Mouse (Mus musculus) forebrain, embryonic 14.5 days (tissue): ENCODE data around the gene Dab2. TPM values are rescaled to one million over a fixed set of nuclear protein-coding genes. Genes with fewer than 3 reads are reported as not detected.

Experiments
- ATAC-seq: fragments of 200-750 bp; cut with Nextera tagmentation; 2 replicates; pipeline ENCODE4 v1.8.0; 2017; ENCODE audit warnings: mild to moderate bottlenecking, moderate library complexity
- DNase-seq: peaks from one replicate; pipeline ENCODE4 v3.0.0-alpha.2; 2015; ENCODE audit warnings: low spot score
- H3K27ac ChIP-seq: fragments of 300-500 bp; sonication (generic); 2 replicates; pipeline ENCODE4 v1.5.1; 2014; ENCODE audit warnings: low read depth, mild to moderate bottlenecking, control low read depth, low read length, moderate library complexity
- H3K27me3 ChIP-seq: fragments of 300-500 bp; sonication (generic); replicated peaks from 2 replicates; pipeline ENCODE4 v1.6.1; 2014; ENCODE audit warnings: low read length, control low read depth, mixed read lengths; ENCODE audit not compliant: control insufficient read depth, insufficient read depth
- H3K36me3 ChIP-seq: fragments of 300-500 bp; sonication (generic); 2 replicates; pipeline ENCODE4 v1.6.1; 2014; ENCODE audit warnings: low read length, control low read depth; ENCODE audit not compliant: control insufficient read depth, insufficient read depth
- H3K4me1 ChIP-seq: fragments of 300-500 bp; sonication (generic); 2 replicates; pipeline ENCODE4 v1.6.1; 2014; ENCODE audit warnings: antibody characterized with exemption, low read length, control low read depth; ENCODE audit not compliant: control insufficient read depth, insufficient read depth
- H3K4me2 ChIP-seq: fragments of 300-500 bp; sonication (generic); 2 replicates; pipeline ENCODE4 v1.6.1; 2014; ENCODE audit warnings: mild to moderate bottlenecking, control low read depth, low read length
- H3K4me3 ChIP-seq: fragments of 300-500 bp; sonication (generic); 2 replicates; pipeline ENCODE4 v1.5.1; 2014; ENCODE audit warnings: low read depth, low read length, control low read depth
- H3K9ac ChIP-seq: fragments of 300-500 bp; sonication (generic); 2 replicates; pipeline ENCODE4 v1.6.1; 2014; ENCODE audit warnings: mild to moderate bottlenecking, low read length, control low read depth, moderate library complexity
- H3K9me3 ChIP-seq: fragments of 300-500 bp; sonication (generic); replicated peaks from 2 replicates; pipeline ENCODE4 v1.6.1; 2016; ENCODE audit warnings: low read length, control low read depth, mixed read lengths; ENCODE audit not compliant: control insufficient read depth
- WGBS: fragments of 180-500 bp; shearing (Covaris S2); extraction: QIAGEN DNeasy Blood & Tissue Kit; methylation state at CpG from one replicate; pipeline ENCODE4 v1.1.7; 2014; 5-methylcytosine and 5-hydroxymethylcytosine counted together
- polyA plus RNA-seq: library from polyadenylated mRNA; unstranded; fragments of >200 nt; fragmentation: Nextera tagmentation; extraction: Ambion mirVana; gene quantifications from 2 replicates; pipeline ENCODE4 v1.2.1, GENCODE M21; 2014

Gene Dab2
- polyA plus RNA-seq, 1 experiment from 2014 or later = 16.1 TPM

GRCm38 (mm10) chr15:6445135-6445534, 145.5 kb downstream of the Dab2 start, which contains the start of gene C9:
TSS of gene C9 (plus strand) at chr15:6445327.
- ATAC-seq = no peak
- WGBS = 76% methylated on average over 2 of the region's 2 CpGs
- no peak within 1 kb of the TSS for H3K4me3 ChIP-seq

GRCm38 (mm10) chr15:6446181-6446580, 146.6 kb downstream of the Dab2 start:
- Histone ChIP-seq H3K36me3 (no peaks in the 10 kb centered on the region), H3K4me1 (no peaks in the 10 kb centered on the region), H3K27ac (no peak overlapping the region), H3K27me3 (no peaks in the 10 kb centered on the region), H3K9ac (no peak overlapping the region), H3K4me2 (no peak overlapping the region), H3K9me3 (no peaks in the 10 kb centered on the region), H3K4me3 (no peak overlapping the region)
- no peak for ATAC-seq
- WGBS = 100% methylated on average over 1 of the region's 1 CpGs
- DNase-seq = no peak

More at GRCm38 (mm10) chr15:6445135-6445534, 145.5 kb downstream of the Dab2 start, which contains the start of gene C9:
- Histone ChIP-seq H3K4me1 (no peaks in the 10 kb centered on the region), H3K36me3 (no peaks in the 10 kb centered on the region), H3K4me2 (no peak within 1 kb of the TSS), H3K27ac (no peak within 1 kb of the TSS), H3K9ac (no peak within 1 kb of the TSS), H3K9me3 (no peaks in the 10 kb centered on the region), H3K27me3 (no peaks in the 10 kb centered on the region)
- no peak for DNase-seq

DNA sequence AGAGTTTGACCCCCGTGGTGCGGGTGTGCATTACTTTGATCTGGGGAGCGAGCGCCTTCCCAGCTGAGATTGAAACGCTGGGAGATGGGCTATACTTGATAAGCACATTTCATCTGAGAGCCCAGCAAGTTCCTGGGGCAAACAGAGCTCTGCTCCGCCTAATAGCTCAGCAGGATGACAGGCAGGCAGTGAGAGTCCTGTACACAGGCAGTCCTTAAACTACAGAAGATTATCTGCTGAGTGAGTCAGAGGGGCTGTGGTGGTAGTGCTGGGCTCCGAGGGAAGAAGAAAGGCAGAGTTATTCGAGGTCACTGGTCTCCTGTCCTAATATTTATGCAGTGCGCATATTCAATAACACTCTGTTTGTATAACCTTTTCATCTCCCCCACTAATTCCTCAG, 149.3 kb downstream of the Dab2 start:
- no peaks in the 10 kb centered on the region for H3K4me1 ChIP-seq
- no peaks in the 10 kb centered on the region for H3K36me3 ChIP-seq
- 30% methylated on average over 9 of the region's 9 CpGs for WGBS
- H3K4me2 ChIP-seq = no peak overlapping the region
- no peaks in the 10 kb centered on the region for H3K9me3 ChIP-seq
- ATAC-seq (peak; percentile 72), DNase-seq (peak; percentile 29)
- H3K27ac ChIP-seq = no peak overlapping the region
- no peak overlapping the region for H3K4me3 ChIP-seq
- H3K9ac ChIP-seq = no peak overlapping the region
- H3K27me3 ChIP-seq = no peaks in the 10 kb centered on the region

DNA sequence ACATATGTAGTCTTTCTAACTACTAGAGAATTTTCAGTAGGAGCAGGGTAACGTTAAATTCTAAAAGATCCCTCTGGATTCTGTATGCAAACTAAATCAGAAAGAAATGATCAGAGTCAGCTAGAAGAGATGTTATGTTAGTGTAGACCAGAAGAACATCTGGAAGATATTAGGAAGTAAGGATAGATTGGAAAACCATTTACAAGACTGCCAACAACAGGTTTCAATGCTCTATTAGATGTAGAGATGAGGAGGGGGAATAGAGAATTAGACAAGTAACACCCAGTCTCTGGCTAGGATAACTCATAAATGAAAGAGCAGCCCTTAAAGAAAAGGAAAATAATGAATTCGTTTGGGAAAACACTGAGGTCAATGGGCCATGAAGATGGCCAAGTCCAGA, 154.9 kb downstream of the Dab2 start:
- no peak for ATAC-seq
- 82% methylated on average over 2 of the region's 2 CpGs for WGBS
- no peaks in the 10 kb centered on the region for H3K36me3 ChIP-seq
- no peak overlapping the region for H3K4me2 ChIP-seq
- no peak overlapping the region for H3K4me3 ChIP-seq
- H3K9me3 ChIP-seq = no peaks in the 10 kb centered on the region
- DNase-seq = no peak
- no peaks in the 10 kb centered on the region for H3K27me3 ChIP-seq
- H3K4me1 ChIP-seq = no peaks in the 10 kb centered on the region
- no peak overlapping the region for H3K27ac ChIP-seq
- no peak overlapping the region for H3K9ac ChIP-seq

DNA sequence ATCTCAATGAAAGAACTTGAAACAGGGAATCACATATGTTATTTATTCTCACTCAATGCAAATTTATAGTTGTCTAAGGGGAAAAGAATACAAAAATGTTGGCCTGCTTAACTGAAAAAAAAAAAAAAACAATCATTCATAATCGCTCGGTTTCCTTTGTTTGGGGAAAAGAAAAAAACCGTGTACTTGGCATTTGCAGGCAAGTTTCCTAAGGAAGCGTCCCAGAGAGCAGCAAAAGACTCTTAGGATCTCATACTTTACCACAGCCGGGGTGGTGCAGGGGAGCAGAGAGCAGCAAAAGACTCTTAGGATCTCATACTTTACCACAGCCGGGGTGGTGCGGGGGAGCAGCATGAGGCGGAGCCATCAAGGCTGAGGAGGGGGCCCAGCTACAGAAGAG, 161.8 kb downstream of the Dab2 start:
- H3K27ac ChIP-seq = no peak overlapping the region
- no peaks in the 10 kb centered on the region for H3K36me3 ChIP-seq
- H3K27me3 ChIP-seq = no peaks in the 10 kb centered on the region
- DNase-seq (no peak), ATAC-seq (no peak)
- WGBS = 77% methylated on average over 8 of the region's 8 CpGs
- no peak overlapping the region for H3K4me2 ChIP-seq
- H3K9me3 ChIP-seq = no peaks in the 10 kb centered on the region
- H3K4me1 ChIP-seq = no peaks in the 10 kb centered on the region
- no peak overlapping the region for H3K9ac ChIP-seq
- H3K4me3 ChIP-seq = no peak overlapping the region

- Histone ChIP-seq H3K36me3 (no peaks in the 10 kb centered on the region), H3K4me1 (no peaks in the 10 kb centered on the region), H3K9me3 (no peaks in the 10 kb centered on the region), H3K4me3 (no peak overlapping the region), H3K27ac (no peak overlapping the region), H3K4me2 (no peak overlapping the region), H3K27me3 (no peaks in the 10 kb centered on the region), H3K9ac (no peak overlapping the region)
- DNase-seq = no peak
- 86% methylated on average over 3 of the region's 3 CpGs for WGBS
- no peak for ATAC-seq
Observed at GRCm38 (mm10) chr15:6463361-6463923, 163.9 kb downstream of the Dab2 start.

DNA sequence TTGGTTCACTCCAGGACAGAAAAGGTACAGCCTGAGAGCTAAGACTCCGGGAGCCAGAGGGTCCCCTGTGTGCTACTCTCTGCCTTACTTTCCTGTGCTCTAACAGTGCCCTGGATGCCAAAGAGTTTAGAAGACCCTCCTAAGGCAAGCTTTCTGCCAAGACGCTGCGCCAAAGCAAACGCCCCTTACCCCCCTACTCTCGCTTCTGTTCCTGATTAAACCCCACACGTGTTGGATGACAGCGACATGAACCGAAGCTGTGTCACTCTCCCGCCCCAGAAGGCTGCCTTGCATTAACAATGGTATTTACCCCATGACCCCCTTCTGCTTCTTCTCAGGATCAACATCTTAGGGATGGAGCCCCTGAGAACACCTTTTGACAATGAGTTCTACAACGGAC, 167.4 kb downstream of the Dab2 start:
- H3K9me3 ChIP-seq = no peaks in the 10 kb centered on the region
- H3K27ac ChIP-seq = no peak overlapping the region
- no peak overlapping the region for H3K4me2 ChIP-seq
- no peak overlapping the region for H3K4me3 ChIP-seq
- H3K4me1 ChIP-seq = no peaks in the 10 kb centered on the region
- ATAC-seq (no peak), DNase-seq (no peak)
- H3K9ac ChIP-seq = no peak overlapping the region
- no peaks in the 10 kb centered on the region for H3K36me3 ChIP-seq
- H3K27me3 ChIP-seq = no peaks in the 10 kb centered on the region
- 81% methylated on average over 10 of the region's 10 CpGs for WGBS

- Histone ChIP-seq H3K4me2 (no peak overlapping the region), H3K36me3 (no peaks in the 10 kb centered on the region), H3K27me3 (no peaks in the 10 kb centered on the region), H3K27ac (no peak overlapping the region), H3K9me3 (no peaks in the 10 kb centered on the region), H3K9ac (no peak overlapping the region), H3K4me1 (no peaks in the 10 kb centered on the region), H3K4me3 (no peak overlapping the region)
- ATAC-seq (no peak), DNase-seq (no peak)
- 89% methylated on average over 1 of the region's 1 CpGs for WGBS
Observed at GRCm38 (mm10) chr15:6468845-6469244, 169.3 kb downstream of the Dab2 start.

DNA sequence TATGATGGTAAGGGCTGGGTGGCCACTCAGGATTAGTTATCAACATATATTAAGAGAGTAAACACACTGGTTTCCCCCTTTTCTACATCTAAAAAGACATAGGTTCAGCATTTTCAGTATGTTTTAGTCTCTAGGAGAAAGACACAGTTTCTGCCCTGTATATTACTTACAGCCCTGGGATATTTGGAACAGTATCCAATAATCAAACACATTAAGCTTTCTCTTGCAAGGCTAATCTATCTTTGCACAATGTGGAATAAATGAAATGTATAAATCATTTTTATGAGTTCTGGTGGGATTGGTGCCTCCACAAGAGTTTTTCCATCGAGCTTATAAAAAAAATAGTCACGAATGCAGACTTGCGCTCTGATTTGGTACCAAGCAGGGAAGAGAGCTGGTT, 169.8 kb downstream of the Dab2 start:
- DNase-seq = no peak
- H3K27me3 ChIP-seq = no peaks in the 10 kb centered on the region
- 94% methylated on average over 3 of the region's 3 CpGs for WGBS
- H3K9ac ChIP-seq = no peak overlapping the region
- ATAC-seq = no peak
- no peak overlapping the region for H3K27ac ChIP-seq
- H3K4me3 ChIP-seq = no peak overlapping the region
- no peaks in the 10 kb centered on the region for H3K9me3 ChIP-seq
- no peak overlapping the region for H3K4me2 ChIP-seq
- H3K4me1 ChIP-seq = no peaks in the 10 kb centered on the region
- H3K36me3 ChIP-seq = no peaks in the 10 kb centered on the region
